Mouse (Mus musculus) right cerebral cortex, postnatal 25 days (tissue): ENCODE results near the gene Vmn2r83.
A peak's percentile ranks its signal among the peaks of the same experiment; 100 is the strongest.
"Not testable (repeated sequence)": the region's sequence is repeated elsewhere in the genome, so short reads cannot be mapped to it uniquely, and the experiment has no call there.

Source experiments
- DNase-seq: peaks from one replicate; pipeline ENCODE4 v3.0.0; 2022

Gene Vmn2r83

DNA sequence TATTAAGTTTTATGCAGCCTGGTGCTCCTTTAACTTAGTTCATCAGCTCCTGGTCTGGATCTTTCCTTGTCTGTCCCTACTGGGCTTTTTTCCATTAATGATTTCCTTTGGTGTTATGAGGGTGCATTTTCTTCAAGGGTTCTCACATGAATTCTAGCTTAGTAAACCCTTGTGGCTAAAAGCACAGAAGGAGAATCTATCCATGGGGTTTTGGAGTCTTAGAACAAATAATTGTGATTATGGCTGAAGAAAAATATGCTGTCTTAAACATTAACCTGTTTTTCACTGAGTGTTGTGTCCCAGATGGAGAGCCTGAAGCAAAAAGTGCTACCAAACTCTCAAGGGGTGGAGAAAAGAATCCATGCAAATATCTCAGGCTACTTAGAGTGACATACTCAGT lies at the start of gene Vmn2r83:
Gene Vmn2r83, plus strand, starts transcription at position 301 of the 400 bp plus-strand sequence.
- DNase-seq, result no peak

GRCm38 (mm10) chr10:79435141-79435820 lies 33.2 kb upstream of the Vmn2r83 start:
- not testable (repeated sequence) for DNase-seq

DNA sequence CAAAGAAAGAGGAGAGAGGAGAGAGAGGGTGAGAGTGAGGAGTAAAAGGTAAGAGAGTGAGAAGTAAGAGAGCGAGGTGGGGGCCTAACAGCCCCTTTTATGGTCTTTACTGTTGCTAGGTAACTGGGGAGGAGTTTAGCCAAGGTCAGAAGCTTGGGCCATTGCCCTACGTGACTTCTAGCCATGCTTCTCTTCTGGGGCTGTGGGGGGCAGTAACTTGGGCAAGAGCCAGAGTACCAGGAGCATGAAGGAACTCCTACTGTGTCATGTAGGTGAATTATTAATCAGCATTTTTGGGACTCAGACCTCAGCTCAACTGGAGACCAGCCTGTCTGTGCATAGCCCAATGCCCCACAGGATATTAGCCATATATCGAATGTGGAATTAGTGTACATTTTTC lies 27.4 kb downstream of the Vmn2r83 start:
- no peak for DNase-seq

DNA sequence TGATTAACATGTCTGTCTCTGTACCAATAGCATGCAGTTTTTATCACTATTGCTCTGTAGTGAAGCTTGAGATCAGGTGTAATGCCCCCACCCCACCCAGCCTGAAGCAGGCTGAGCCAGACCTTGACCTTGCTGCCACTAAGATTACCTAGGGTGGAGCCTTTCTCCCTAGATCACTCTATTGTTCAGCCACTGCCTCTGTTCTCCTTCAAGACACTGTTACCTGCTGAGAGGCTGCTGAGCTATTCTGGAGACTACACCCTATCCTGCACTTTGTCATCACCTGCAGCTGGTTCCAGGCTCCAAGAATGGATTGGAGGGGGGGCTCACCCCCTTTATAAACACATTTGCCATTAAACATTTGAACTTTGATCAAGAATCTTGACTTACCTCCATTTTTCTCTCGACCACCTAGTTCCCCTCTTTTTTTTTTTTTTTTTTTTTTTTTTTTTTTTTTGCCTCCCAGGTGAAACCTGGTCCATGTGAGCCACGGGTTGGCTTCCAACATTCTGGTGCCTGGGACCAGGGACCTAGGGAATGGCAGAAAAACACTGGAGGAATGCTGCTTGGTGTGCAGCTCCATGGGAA lies 28.3 kb downstream of the Vmn2r83 start:
- no peak for DNase-seq

- DNase-seq, result no peak
These were observed 34.5 kb downstream of the Vmn2r83 start for GRCm38 (mm10) chr10:79502830-79503644.

GRCm38 (mm10) chr10:79506709-79507108 lies 38.2 kb downstream of the Vmn2r83 start:
- DNase-seq, result no peak

DNA sequence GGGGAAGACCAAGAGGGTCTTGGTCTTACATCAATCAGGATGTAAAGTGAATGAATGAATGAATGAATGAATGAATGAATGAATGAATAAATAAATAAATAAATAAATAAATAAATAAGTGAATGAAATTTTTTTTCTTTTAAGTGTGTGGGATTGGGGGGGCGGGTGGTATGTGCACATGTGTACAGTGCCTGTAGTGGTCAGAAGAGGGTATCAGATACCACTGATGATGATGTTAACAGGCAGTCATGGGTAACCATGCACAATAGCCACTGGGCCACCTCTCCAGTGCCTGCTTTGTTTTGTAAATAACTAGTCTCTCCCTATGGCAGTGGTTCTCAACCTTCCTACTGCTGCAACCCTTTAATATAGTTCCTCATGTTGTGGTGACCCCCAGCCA lies 55.9 kb downstream of the Vmn2r83 start:
- DNase-seq, result no peak

- DNase-seq, result no peak
These were observed 57.2 kb downstream of the Vmn2r83 start for GRCm38 (mm10) chr10:79525456-79526325.

- no peak for DNase-seq
These were observed 58.3 kb downstream of the Vmn2r83 start for GRCm38 (mm10) chr10:79526661-79527452.

- DNase-seq, result no peak
These were observed 58.9 kb downstream of the Vmn2r83 start for GRCm38 (mm10) chr10:79527453-79527845.

- DNase-seq, result no peak
These were observed 59.5 kb downstream of the Vmn2r83 start for GRCm38 (mm10) chr10:79528081-79528480.

DNA sequence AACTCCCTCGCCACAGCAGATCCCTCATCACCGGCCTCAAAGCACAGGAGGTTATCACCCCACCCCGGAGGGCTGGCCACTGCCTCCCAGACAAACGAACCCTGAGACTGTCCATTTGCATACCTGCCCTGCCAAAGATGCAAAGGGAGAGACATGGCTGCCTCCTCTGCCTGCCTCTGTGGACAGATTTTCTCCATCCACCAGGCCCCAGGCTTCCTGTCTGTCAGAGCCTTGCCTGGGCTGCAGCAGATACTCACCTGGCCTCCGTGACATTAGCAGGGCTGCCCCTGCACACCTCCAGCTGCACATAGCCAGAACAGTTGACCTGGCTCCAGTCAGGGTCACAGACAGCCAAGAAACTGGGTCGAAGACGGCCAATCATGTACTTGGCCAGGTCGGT lies 61.7 kb downstream of the Vmn2r83 start:
- peak; percentile 2 for DNase-seq

GRCm38 (mm10) chr10:79530721-79531120 lies 62.2 kb downstream of the Vmn2r83 start:
- no peak for DNase-seq

- no peak for DNase-seq
These were observed 63.1 kb downstream of the Vmn2r83 start for GRCm38 (mm10) chr10:79531593-79531992.

DNA sequence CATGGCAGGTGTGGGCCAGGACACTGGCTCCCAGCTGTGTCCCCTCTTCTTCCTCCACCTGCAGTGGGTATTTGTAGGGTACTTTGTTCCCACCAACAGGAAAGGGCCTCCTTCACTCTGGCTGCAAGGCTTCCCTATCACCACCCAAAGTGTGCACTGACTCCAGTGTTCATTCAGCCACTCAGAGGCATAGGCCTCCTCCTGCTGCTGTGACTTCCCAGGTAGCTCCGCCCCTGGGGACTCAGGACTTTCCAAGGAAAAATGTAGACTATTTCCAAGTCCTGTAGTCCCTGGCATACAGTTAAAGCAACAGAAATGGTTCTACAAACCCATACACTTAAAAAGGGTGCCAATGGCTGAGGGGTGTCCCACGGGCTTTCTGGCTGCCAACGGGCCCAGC lies 64.1 kb downstream of the Vmn2r83 start:
- DNase-seq, result peak; percentile 3

GRCm38 (mm10) chr10:79533126-79533911 lies 64.8 kb downstream of the Vmn2r83 start, which contains the start of gene Plpp2:
Gene Plpp2, minus strand, starts transcription at chr10:79533796.
- peak; percentile 9 for DNase-seq

DNA sequence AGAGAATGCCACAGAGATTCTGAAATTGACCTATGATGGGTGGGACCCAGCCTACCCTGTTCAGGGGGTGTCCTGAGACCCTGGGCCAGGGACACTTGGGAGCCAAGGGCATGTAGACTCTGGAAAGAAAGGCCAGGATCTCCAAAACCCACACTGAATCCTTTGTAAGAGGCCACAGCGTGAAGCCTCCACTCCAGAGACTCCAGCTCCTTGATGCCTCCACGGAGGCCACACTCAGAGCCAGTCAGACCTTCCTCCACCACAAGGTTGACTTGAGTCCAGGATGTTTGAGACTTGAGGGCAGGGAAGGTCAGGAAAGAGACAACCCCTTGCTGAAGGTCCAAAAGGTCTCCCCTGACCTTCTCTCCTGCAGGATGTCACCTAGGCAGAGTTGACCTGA lies 65.9 kb downstream of the Vmn2r83 start:
- DNase-seq, result no peak

DNA sequence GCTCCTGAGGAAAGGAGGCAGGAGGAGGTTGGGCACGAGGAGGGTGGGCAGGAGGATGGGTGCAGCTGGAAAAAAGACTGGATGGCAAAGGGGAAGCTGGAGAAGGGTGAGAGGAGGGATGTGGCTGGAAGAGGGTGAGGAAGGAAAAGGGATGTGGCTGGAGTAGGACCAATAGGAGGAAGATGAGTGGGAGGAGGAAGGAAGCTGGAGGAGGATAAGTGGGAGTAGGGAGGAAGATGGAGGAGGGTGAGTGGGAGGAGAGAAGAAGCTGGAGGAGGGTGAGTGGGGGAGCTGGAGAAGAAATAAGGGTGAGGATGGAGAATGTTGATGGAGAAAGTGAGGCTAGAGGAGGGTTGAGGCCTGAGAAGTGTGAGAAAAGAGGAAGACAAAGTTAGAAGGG lies 66.9 kb downstream of the Vmn2r83 start:
- no peak for DNase-seq

DNA sequence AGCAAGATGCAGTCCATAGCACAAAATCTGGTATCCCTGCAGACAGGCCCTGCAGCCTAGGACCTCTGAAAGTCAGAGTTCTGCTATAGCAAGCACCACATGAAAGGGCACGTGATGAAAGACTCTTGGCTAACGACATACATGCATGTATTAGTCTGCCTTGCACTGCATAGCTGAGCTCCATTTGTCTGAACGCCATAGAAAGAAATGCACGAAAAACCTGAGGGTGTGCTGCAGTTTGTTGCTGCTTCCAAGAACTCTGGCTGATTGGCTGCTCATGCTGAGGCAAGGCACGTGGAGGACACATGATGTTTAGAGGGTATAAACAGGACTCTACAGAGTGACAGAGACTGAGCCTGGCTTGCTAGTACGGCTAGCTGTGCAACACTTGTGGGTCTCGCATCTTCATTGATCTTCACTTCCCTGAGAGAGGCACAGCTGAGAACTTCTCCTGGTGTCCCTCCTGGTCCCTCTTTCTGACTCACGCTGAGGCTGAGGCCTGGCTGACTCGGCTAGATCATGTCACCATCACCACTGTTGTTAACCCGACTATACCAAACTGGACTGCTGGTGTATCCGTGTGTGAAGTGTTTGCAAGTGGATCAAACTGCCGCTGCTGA lies 68.0 kb downstream of the Vmn2r83 start:
- no peak for DNase-seq

GRCm38 (mm10) chr10:79537271-79537670 lies 68.7 kb downstream of the Vmn2r83 start:
- DNase-seq, result no peak

GRCm38 (mm10) chr10:79537781-79538180 lies 69.2 kb downstream of the Vmn2r83 start:
- DNase-seq, result no peak
